Mouse (Mus musculus) MEL (cell line): ENCODE results near the gene Gm20388. TPM values are rescaled to one million over a fixed set of nuclear protein-coding genes. Genes with fewer than 3 reads are reported as not detected.

ENCODE experiments used
- DNase-seq: peaks from one replicate; pipeline ENCODE4 v3.0.0; 2011; ENCODE audit warnings: low read depth, low spot score
- H3K27ac ChIP-seq: 2 replicates; pipeline ENCODE4 v1.5.1; 2012; ENCODE audit warnings: low read depth, mild to moderate bottlenecking, control low read depth, low read length, moderate library complexity; ENCODE audit not compliant: control insufficient read depth
- H3K27me3 ChIP-seq, 2 experiments: fragments of 150-350 bp in 1 of 2; sonication (generic) in 1 of 2; 2 replicates each; pipeline ENCODE4 v1.6.1; 2012; ENCODE audit warnings: low read length in 2 of 2, mild to moderate bottlenecking in 2 of 2, improper control_type of control experiment in 1 of 2, moderate library complexity in 1 of 2; ENCODE audit not compliant: insufficient read depth in 2 of 2, control insufficient read depth in 1 of 2
- H3K36me3 ChIP-seq, 2 experiments: 2 replicates each; pipeline ENCODE4 v1.6.1; 2012 to 2014; ENCODE audit warnings: low read length in 2 of 2, improper control_type of control experiment in 1 of 2, inconsistent platforms in 1 of 2, mild to moderate bottlenecking in 1 of 2; ENCODE audit not compliant: insufficient read depth in 2 of 2, control insufficient read depth in 1 of 2
- H3K4me1 ChIP-seq, 2 experiments: fragments of 150-350 bp in 1 of 2; sonication (generic) in 1 of 2; 2 replicates each; pipeline ENCODE4 v1.6.1; 2012; ENCODE audit warnings: low read length in 2 of 2, improper control_type of control experiment in 1 of 2, mild to moderate bottlenecking in 1 of 2; ENCODE audit not compliant: insufficient read depth in 2 of 2, control insufficient read depth in 1 of 2
- H3K4me3 ChIP-seq, 2 experiments: fragments of 150-350 bp in 1 of 2; sonication (generic) in 1 of 2; 2 replicates each; pipeline ENCODE4 v1.5.1; 2012; ENCODE audit warnings: low read depth in 2 of 2, low read length in 2 of 2, mild to moderate bottlenecking in 2 of 2, moderate library complexity in 2 of 2, control low read depth in 1 of 2, improper control_type of control experiment in 1 of 2; ENCODE audit not compliant: control insufficient read depth in 1 of 2, insufficient read depth in 1 of 2
- H3K79me2 ChIP-seq: 2 replicates; pipeline ENCODE4 v1.6.1; 2012; ENCODE audit warnings: mild to moderate bottlenecking, low read length, moderate library complexity; ENCODE audit not compliant: control insufficient read depth, poor library complexity, insufficient read depth
- H3K9ac ChIP-seq: 2 replicates; pipeline ENCODE4 v1.6.1; 2012; ENCODE audit warnings: low read depth, mild to moderate bottlenecking, control low read depth, low read length, moderate library complexity; ENCODE audit not compliant: control insufficient read depth, poor library complexity, severe bottlenecking
- H3K9me3 ChIP-seq: fragments of 150-350 bp; sonication (generic); replicated peaks from 2 replicates; pipeline ENCODE4 v1.6.1; 2012; ENCODE audit warnings: mild to moderate bottlenecking, low read length, improper control_type of control experiment, moderate library complexity; ENCODE audit not compliant: insufficient read depth
- CHD1 ChIP-seq: IDR thresholded peaks from 2 replicates; pipeline ENCODE4 v1.6.1; 2012; ENCODE audit warnings: low read depth, mild to moderate bottlenecking, inconsistent platforms, low read length, improper control_type of control experiment
- CTCF ChIP-seq, 3 experiments: IDR thresholded peaks in 2 of 3; conservative IDR thresholded peaks in 1 of 3; 2 replicates each; pipeline ENCODE4 v1.5.1; 2011 to 2012; ENCODE audit warnings: low read length in 3 of 3, low read depth in 2 of 3, mild to moderate bottlenecking in 2 of 3, improper control_type of control experiment in 1 of 3, inconsistent platforms in 1 of 3, mixed read lengths in 1 of 3, moderate library complexity in 1 of 3; ENCODE audit not compliant: control insufficient read depth in 1 of 3, insufficient read depth in 1 of 3, poor library complexity in 1 of 3, severe bottlenecking in 1 of 3
- ELF1 ChIP-seq: IDR thresholded peaks from 2 replicates; pipeline ENCODE4 v1.6.1; 2014; ENCODE audit warnings: low read depth, mild to moderate bottlenecking, inconsistent platforms, low read length, improper control_type of control experiment, moderate library complexity
- EP300 ChIP-seq, 2 experiments: IDR thresholded peaks; 2 replicates each; pipeline ENCODE4 v1.6.1; 2011; ENCODE audit warnings: improper control_type of control experiment in 2 of 2, low read length in 2 of 2, low read depth in 1 of 2, mild to moderate bottlenecking in 1 of 2
- ETS1 ChIP-seq: IDR thresholded peaks from 2 replicates; pipeline ENCODE4 v1.6.1; 2012; ENCODE audit warnings: low read depth, mild to moderate bottlenecking, inconsistent platforms, low read length, improper control_type of control experiment, moderate library complexity
- GABPA ChIP-seq: IDR thresholded peaks from 2 replicates; pipeline ENCODE4 v1.6.1; 2012; ENCODE audit warnings: low read depth, mild to moderate bottlenecking, inconsistent platforms, low read length, improper control_type of control experiment, moderate library complexity
- MAFK ChIP-seq: IDR thresholded peaks from 2 replicates; pipeline ENCODE4 v1.6.1; 2011; ENCODE audit warnings: low read depth, mild to moderate bottlenecking, low read length, improper control_type of control experiment, borderline replicate concordance
- NELFE ChIP-seq: IDR thresholded peaks from 2 replicates; pipeline ENCODE4 v1.6.1; 2011; ENCODE audit warnings: low read depth, low read length, improper control_type of control experiment
- POLR2A ChIP-seq, 2 experiments: IDR thresholded peaks; 2 replicates each; pipeline ENCODE4 v1.6.1; 2011 to 2012; ENCODE audit warnings: low read length in 2 of 2, mild to moderate bottlenecking in 2 of 2, control low read depth in 1 of 2, improper control_type of control experiment in 1 of 2, low read depth in 1 of 2, moderate library complexity in 1 of 2; ENCODE audit not compliant: control insufficient read depth in 1 of 2, insufficient read depth in 1 of 2, poor library complexity in 1 of 2
- POLR2AphosphoS2 ChIP-seq: IDR thresholded peaks from 2 replicates; pipeline ENCODE4 v1.6.1; 2011; ENCODE audit warnings: low read length, improper control_type of control experiment
- RAD21 ChIP-seq: IDR thresholded peaks from 2 replicates; pipeline ENCODE4 v1.6.1; 2011; ENCODE audit warnings: mild to moderate bottlenecking, low read depth, low read length, improper control_type of control experiment
- RCOR1 ChIP-seq: IDR thresholded peaks from 2 replicates; pipeline ENCODE4 v1.6.1; 2012; ENCODE audit warnings: low read depth, mild to moderate bottlenecking, inconsistent platforms, low read length, improper control_type of control experiment
- TCF12 ChIP-seq: IDR thresholded peaks from 2 replicates; pipeline ENCODE4 v1.6.1; 2014; ENCODE audit warnings: low read depth, mild to moderate bottlenecking, inconsistent platforms, low read length, improper control_type of control experiment, moderate library complexity
- ZKSCAN1 ChIP-seq: IDR thresholded peaks from 2 replicates; pipeline ENCODE4 v1.6.1; 2012; ENCODE audit warnings: low read depth, mild to moderate bottlenecking, inconsistent platforms, low read length, improper control_type of control experiment, moderate library complexity
- ZNF384 ChIP-seq: IDR thresholded peaks from 2 replicates; pipeline ENCODE4 v1.6.1; 2012; ENCODE audit warnings: low read depth, mild to moderate bottlenecking, inconsistent platforms, low read length, improper control_type of control experiment
- polyA plus RNA-seq, 2 experiments: library from polyadenylated mRNA; stranded (reverse) in 1 of 2; unstranded in 1 of 2; fragments of >175 nt in 1 of 2; fragments of >200 nt in 1 of 2; gene quantifications; 2 replicates each; pipeline versions ENCODE4 v1.2.1 to v1.2.4; 2012; ENCODE audit warnings: low replicate concordance in 2 of 2, low read depth in 1 of 2; ENCODE audit not compliant: insufficient read length in 2 of 2, insufficient read depth in 1 of 2, missing spikeins in 1 of 2
- total RNA-seq: library from RNA; depleted of rRNA; stranded (reverse); fragments of 300-350 nt; gene quantifications from 2 replicates; pipeline ENCODE4 v1.2.3, GENCODE M21; 2012

Gm20388 gene
- total and polyA plus RNA-seq, 3 experiments, result 11.1 to 17.8 TPM; not detected in 1

GRCm38 (mm10) chr8:122089186-122089700, 2178.6 kb downstream of the Gm20388 start:
- H3K27me3 ChIP-seq, result no peaks in the 10 kb centered on the region
- H3K36me3 ChIP-seq, result no peaks in the 10 kb centered on the region
- H3K9ac ChIP-seq, result no peak overlapping the region
- no peak overlapping the region for H3K4me3 ChIP-seq
- no peak for TF ChIP-seq CHD1
- TF ChIP-seq ELF1, result no peak
- no peak for TF ChIP-seq POLR2AphosphoS2
- no peak for TF ChIP-seq POLR2A (IDR thresholded peaks at IDR 0.05; ENCODE audit: control insufficient read depth in 1 of 2, insufficient read depth in 1 of 2, low read depth in 1 of 2, low read length in 2 of 2, poor library complexity in 1 of 2)
- TF ChIP-seq EP300 (IDR thresholded peaks at IDR 0.05; ENCODE audit: low read depth in 1 of 2, low read length in 2 of 2), result no peak
- TF ChIP-seq RCOR1, result no peak
- no peak for TF ChIP-seq GABPA
- TF ChIP-seq ZNF384, result no peak
- no peak for TF ChIP-seq TCF12
- no peak for TF ChIP-seq NELFE
- no peak overlapping the region for H3K27ac ChIP-seq
- H3K79me2 ChIP-seq, result no peaks in the 10 kb centered on the region
- no peaks in the 10 kb centered on the region for H3K4me1 ChIP-seq
- H3K9me3 ChIP-seq, result no peaks in the 10 kb centered on the region
- DNase-seq, result no peak

GRCm38 (mm10) chr8:122092476-122092875, 2181.8 kb downstream of the Gm20388 start:
- H3K36me3 ChIP-seq, result no peaks in the 10 kb centered on the region
- H3K79me2 ChIP-seq, result no peaks in the 10 kb centered on the region
- H3K27ac ChIP-seq, result no peak overlapping the region
- no peaks in the 10 kb centered on the region for H3K9me3 ChIP-seq
- H3K4me3 ChIP-seq, result no peak overlapping the region
- no peak overlapping the region for H3K9ac ChIP-seq
- H3K27me3 ChIP-seq, result no peaks in the 10 kb centered on the region
- TF ChIP-seq ZKSCAN1 (no peak), ETS1 (no peak)
- no peak for DNase-seq
- H3K4me1 ChIP-seq, result no peaks in the 10 kb centered on the region

GRCm38 (mm10) chr8:122098766-122099165, 2188.1 kb downstream of the Gm20388 start:
- Histone ChIP-seq H3K79me2 (no peaks in the 10 kb centered on the region), H3K4me3 (no peak overlapping the region), H3K4me1 (no peaks in the 10 kb centered on the region), H3K36me3 (no peaks in the 10 kb centered on the region), H3K9me3 (no peaks in the 10 kb centered on the region), H3K9ac (no peak overlapping the region), H3K27ac (no peak overlapping the region), H3K27me3 (0 out of 4 replicates have a peak, but pooled peaks cover 0 to 1% of the 10 kb centered on the region in 2 experiments)
- no peak for DNase-seq
- TF ChIP-seq MAFK, result no peak
- no peak for TF ChIP-seq RAD21
- TF ChIP-seq POLR2A (IDR thresholded peaks at IDR 0.05; ENCODE audit: control insufficient read depth in 1 of 2, insufficient read depth in 1 of 2, low read depth in 1 of 2, low read length in 2 of 2, poor library complexity in 1 of 2), result no peak
- TF ChIP-seq CTCF (IDR thresholded peaks at IDR 0.05 in 2 of 3, conservative IDR thresholded peaks at IDR 0.05 in 1 of 3; ENCODE audit: control insufficient read depth in 1 of 3, insufficient read depth in 1 of 3, low read depth in 2 of 3, low read length in 3 of 3, poor library complexity in 1 of 3, severe bottlenecking in 1 of 3), result no peak
